Comparison of ENCODE assay signal across 8 mouse cellular contexts in genomic region chr16:10313226-10313625, GRCm38 (mm10). TPM values are rescaled to one million over a fixed set of nuclear protein-coding genes. Genes with fewer than 3 reads are reported as not detected.
DNase-seq lines count a peak whose midpoint lies in the region; ATAC-seq lines count a peak whose summit lies in the region.

No protein-coding gene starts in this region.

- H3K9ac ChIP-seq in limb, embryonic 12.5 days (replicated peaks), result peak overlapping the region; percentile 51
- peak overlapping the region; percentile 52; the same call in 1 of the 2 replicates for H3K9ac ChIP-seq in midbrain, embryonic 15.5 days

- H3K4me2 ChIP-seq in limb, embryonic 12.5 days, result peak overlapping the region; percentile 82
- H3K4me2 ChIP-seq in midbrain, embryonic 15.5 days, result peak overlapping the region; percentile 92

- intact Hi-C loops in left cerebral cortex, postnatal 4 days (cut with DNase I), result no loop called here

- H3K27me3 ChIP-seq in erythroblast, embryonic 14.5 days (ENCODE audit: control insufficient read depth), result peaks cover 14% of the 10 kb centered on the region
- H3K27me3 ChIP-seq in heart, embryonic 10.5 days (ENCODE audit: insufficient read depth, poor library complexity, severe bottlenecking), result peaks cover 16% of the 10 kb centered on the region; the same call in 1 of the 2 replicates
- H3K27me3 ChIP-seq in limb, embryonic 12.5 days, result peaks cover 22% of the 10 kb centered on the region
- peaks cover 14% of the 10 kb centered on the region for H3K27me3 ChIP-seq in midbrain, embryonic 15.5 days (replicated peaks)

- H3K27ac ChIP-seq in heart, embryonic 10.5 days, result peak overlapping the region; percentile 90
- H3K27ac ChIP-seq in limb, embryonic 12.5 days, result no peak overlapping the region
- no peak overlapping the region for H3K27ac ChIP-seq in midbrain, embryonic 15.5 days

- no peaks in the 10 kb centered on the region for H3K4me1 ChIP-seq in erythroblast, embryonic 14.5 days (ENCODE audit: control insufficient read depth)
- peaks cover 38% of the 10 kb centered on the region for H3K4me1 ChIP-seq in heart, embryonic 10.5 days
- peaks cover 38% of the 10 kb centered on the region for H3K4me1 ChIP-seq in limb, embryonic 12.5 days (replicated peaks)
- H3K4me1 ChIP-seq in midbrain, embryonic 15.5 days, result peaks cover 11% of the 10 kb centered on the region

- ATAC-seq in erythroblast, adult 5-6 weeks (replicated peaks; ENCODE audit: low FRiP score, poor library complexity, severe bottlenecking), result no peak
- peak; percentile 11; the same call in 1 of the 2 replicates for ATAC-seq in limb, embryonic 12.5 days (ENCODE audit: insufficient number of reproducible peaks, insufficient read depth, low FRiP score, low TSS enrichment, low read depth)
- ATAC-seq in midbrain, embryonic 15.5 days (replicated peaks), result 0 out of 2 replicates have a peak, but pooled peaks have one; percentile 14

- H3K4me3 ChIP-seq in erythroblast, embryonic 14.5 days (replicated peaks), result peak overlapping the region; percentile 48
- H3K4me3 ChIP-seq in heart, embryonic 10.5 days, result peak overlapping the region; percentile 74
- H3K4me3 ChIP-seq in limb, embryonic 12.5 days (replicated peaks), result peak overlapping the region; percentile 56
- H3K4me3 ChIP-seq in midbrain, embryonic 15.5 days, result peak overlapping the region; percentile 45

- 3% methylated on average over 15 of the region's 15 CpGs for WGBS in heart, embryonic 10.5 days
- 5% methylated on average over 15 of the region's 15 CpGs for WGBS in limb, embryonic 12.5 days
- WGBS in midbrain, embryonic 15.5 days, result 2% methylated on average over 15 of the region's 15 CpGs

- H3K9me3 ChIP-seq in erythroblast, embryonic 14.5 days (ENCODE audit: control insufficient read depth, low read length), result no peaks in the 10 kb centered on the region
- no peaks in the 10 kb centered on the region for H3K9me3 ChIP-seq in heart, embryonic 10.5 days
- no peaks in the 10 kb centered on the region for H3K9me3 ChIP-seq in limb, embryonic 12.5 days
- no peaks in the 10 kb centered on the region for H3K9me3 ChIP-seq in midbrain, embryonic 15.5 days

- H3K36me3 ChIP-seq in erythroblast, embryonic 14.5 days (ENCODE audit: control insufficient read depth), result no peaks in the 10 kb centered on the region
- H3K36me3 ChIP-seq in heart, embryonic 10.5 days, result no peaks in the 10 kb centered on the region
- no peaks in the 10 kb centered on the region for H3K36me3 ChIP-seq in limb, embryonic 12.5 days
- H3K36me3 ChIP-seq in midbrain, embryonic 15.5 days (replicated peaks), result no peaks in the 10 kb centered on the region

- DNase-seq in ZHBTc4 (ENCODE audit: low read depth, low spot score), result peak; percentile 45
- DNase-seq in heart, embryonic 10.5 days (ENCODE audit: low spot score), result no peak
- no peak for DNase-seq in left cerebral cortex, postnatal 4 days
- DNase-seq in layer of hippocampus, adult 9-11 months, result no peak

RNA-seq across cellular contexts. Expression of gene Emp2, which starts 0.5 kb away (rescaled TPM):
- not detected in 2 replicates for polyA plus RNA-seq in erythroblast, embryonic 14.5 days (2012)
- not detected in 2 replicates for total RNA-seq in erythroblast, adult 5-6 weeks (2015; ENCODE audit: low replicate concordance)
- total RNA-seq in erythroblast, adult 5-6 weeks (2017; ENCODE audit: low replicate concordance), result not detected in 2 replicates
- 22.3 and 25.5 TPM in 2 replicates for polyA plus RNA-seq in heart, embryonic 10.5 days (2016; fragmentation: Nextera tagmentation; extraction: Ambion mirVana)
- 12.6 and 15.2 TPM in 2 replicates for polyA plus RNA-seq in limb, embryonic 12.5 days (2016; fragmentation: Nextera tagmentation; extraction: Ambion mirVana)
- 10.7 and 11.0 TPM in 2 replicates for polyA plus RNA-seq in midbrain, embryonic 15.5 days (2015; fragmentation: Nextera tagmentation; extraction: Ambion mirVana)
- 10 to 100 TPM; 19.3 TPM for total RNA-seq in left cerebral cortex, postnatal 4 days (2021)

Comparison
In these comparisons a context has a peak if more than half of its experiments do, and no peak if none do; other contexts are left out.
1. RNA of gene Emp2, which starts 0.5 kb away (polyA plus RNA-seq): 22.3 to 25.5 TPM in heart, embryonic 10.5 days, 12.6 to 15.2 TPM in limb, embryonic 12.5 days and 10.7 to 11.0 TPM in midbrain, embryonic 15.5 days; not detected in erythroblast, embryonic 14.5 days; every median in the first group is over 10 times any median in the second.
2. Peak in every context shown above with its lines, with median percentiles within 50 percentile points of each other: H3K4me3 ChIP-seq.